Mouse (Mus musculus): ENCODE results near the gene Six3. TPM values are rescaled to one million over a fixed set of nuclear protein-coding genes. Genes with fewer than 3 reads are reported as not detected.

Six3 gene
- total RNA-seq, 2 experiments from 2014 or later, result 0.25 TPM; not detected in 1

GRCm38 (mm10) chr17:85623161-85624050 is 10.0 kb downstream of the Six3 start:
- DNase-seq (ENCODE audit: extremely low spot score in 1 of 2, low spot score in 1 of 2), result no peak

GRCm38 (mm10) chr17:85624051-85624420 is 10.6 kb downstream of the Six3 start:
- DNase-seq (ENCODE audit: extremely low spot score in 1 of 2, low spot score in 1 of 2), result no peak

- no peak for DNase-seq (ENCODE audit: extremely low spot score in 1 of 2, low spot score in 1 of 2)
These were observed 11.9 kb downstream of the Six3 start for GRCm38 (mm10) chr17:85624981-85625940.

GRCm38 (mm10) chr17:85626091-85626860 is 12.9 kb downstream of the Six3 start:
- no peak for DNase-seq (ENCODE audit: extremely low spot score in 1 of 2, low spot score in 1 of 2)

GRCm38 (mm10) chr17:85627751-85628150 is 14.3 kb downstream of the Six3 start:
- no peak for DNase-seq (ENCODE audit: extremely low spot score in 1 of 2, low spot score in 1 of 2)

GRCm38 (mm10) chr17:85628811-85629210 is 15.4 kb downstream of the Six3 start:
- DNase-seq (ENCODE audit: extremely low spot score in 1 of 2, low spot score in 1 of 2), result no peak

- no peak for DNase-seq (ENCODE audit: extremely low spot score in 1 of 2, low spot score in 1 of 2)
These were observed 16.0 kb downstream of the Six3 start for GRCm38 (mm10) chr17:85629396-85629795.

GRCm38 (mm10) chr17:85630296-85631050 is 17.1 kb downstream of the Six3 start:
- no peak for DNase-seq (ENCODE audit: extremely low spot score in 1 of 2, low spot score in 1 of 2)

GRCm38 (mm10) chr17:85631106-85631505 is 17.7 kb downstream of the Six3 start:
- no peak for DNase-seq (ENCODE audit: extremely low spot score in 1 of 2, low spot score in 1 of 2)

- peak; percentile 81 to 96 for DNase-seq (ENCODE audit: extremely low spot score in 1 of 2, low spot score in 1 of 2)
These were observed 20.2 kb downstream of the Six3 start for GRCm38 (mm10) chr17:85633619-85634018.

GRCm38 (mm10) chr17:85637876-85638275 is 24.5 kb downstream of the Six3 start:
- DNase-seq (ENCODE audit: extremely low spot score in 1 of 2, low spot score in 1 of 2), result no peak

- no peak for DNase-seq (ENCODE audit: extremely low spot score in 1 of 2, low spot score in 1 of 2)
These were observed 31.9 kb downstream of the Six3 start for GRCm38 (mm10) chr17:85645312-85645711.

- peak in 1 of 2 experiments; percentile 27 for DNase-seq (ENCODE audit: extremely low spot score in 1 of 2, low spot score in 1 of 2)
These were observed 32.6 kb downstream of the Six3 start for GRCm38 (mm10) chr17:85645718-85646665.

GRCm38 (mm10) chr17:85660016-85660415 is 46.6 kb downstream of the Six3 start:
- no peak for DNase-seq (ENCODE audit: extremely low spot score in 1 of 2, low spot score in 1 of 2)

- DNase-seq (ENCODE audit: extremely low spot score in 1 of 2, low spot score in 1 of 2), result no peak
These were observed 48.1 kb downstream of the Six3 start for GRCm38 (mm10) chr17:85661521-85661920.

- DNase-seq (ENCODE audit: extremely low spot score in 1 of 2, low spot score in 1 of 2), result no peak
These were observed 50.8 kb downstream of the Six3 start for GRCm38 (mm10) chr17:85664202-85664601.

GRCm38 (mm10) chr17:85664618-85665320 is 51.4 kb downstream of the Six3 start:
- DNase-seq (ENCODE audit: extremely low spot score in 1 of 2, low spot score in 1 of 2), result peak; percentile 54 to 69
